Mouse (Mus musculus): ENCODE measurements around the gene Usp47.
"Not testable (repeated sequence)": the region's sequence is repeated elsewhere in the genome, so short reads cannot be mapped to it uniquely, and the experiment has no call there.

The Usp47 gene

DNA sequence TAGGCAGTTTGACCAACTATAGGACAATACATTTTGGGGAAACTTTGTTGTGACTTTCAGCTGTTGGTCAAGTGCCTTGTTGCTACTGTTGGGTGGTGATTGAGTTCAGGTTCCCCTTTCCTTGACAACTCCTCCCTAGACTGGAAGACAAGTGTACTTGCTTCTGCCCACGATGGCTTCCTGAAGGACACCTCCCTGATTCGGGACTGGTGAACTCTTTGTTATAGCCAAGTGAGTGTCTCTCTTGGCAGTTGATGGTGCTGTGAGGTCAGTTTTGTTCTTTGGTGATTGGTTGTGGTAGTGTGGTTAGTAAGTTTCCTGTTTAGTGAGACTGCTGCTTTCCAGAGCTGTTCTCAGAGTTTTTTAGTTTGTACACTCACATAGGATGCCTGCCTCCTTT, 19.5 kb downstream of the Usp47 start:
- DNase-seq, result no peak

DNA sequence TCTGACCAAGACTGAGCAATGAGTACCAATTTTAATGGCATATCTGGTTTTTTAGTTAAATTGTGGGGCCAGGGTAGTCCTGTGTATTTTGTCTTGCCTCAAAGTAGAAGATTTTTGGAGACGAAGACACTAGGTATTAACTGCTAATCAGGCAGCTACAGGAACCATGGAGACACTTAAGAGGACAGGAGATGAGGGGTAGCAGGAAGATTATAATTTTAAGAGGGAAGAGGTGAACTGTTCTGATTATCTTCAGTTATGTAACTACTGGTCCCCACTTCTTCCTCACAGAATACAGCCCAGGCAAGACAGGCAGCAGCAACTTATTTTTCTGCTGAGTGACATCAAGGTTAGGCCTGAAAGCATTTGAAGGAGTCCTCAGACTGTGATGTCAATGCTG, 21.9 kb downstream of the Usp47 start:
- DNase-seq, result no peak

DNA sequence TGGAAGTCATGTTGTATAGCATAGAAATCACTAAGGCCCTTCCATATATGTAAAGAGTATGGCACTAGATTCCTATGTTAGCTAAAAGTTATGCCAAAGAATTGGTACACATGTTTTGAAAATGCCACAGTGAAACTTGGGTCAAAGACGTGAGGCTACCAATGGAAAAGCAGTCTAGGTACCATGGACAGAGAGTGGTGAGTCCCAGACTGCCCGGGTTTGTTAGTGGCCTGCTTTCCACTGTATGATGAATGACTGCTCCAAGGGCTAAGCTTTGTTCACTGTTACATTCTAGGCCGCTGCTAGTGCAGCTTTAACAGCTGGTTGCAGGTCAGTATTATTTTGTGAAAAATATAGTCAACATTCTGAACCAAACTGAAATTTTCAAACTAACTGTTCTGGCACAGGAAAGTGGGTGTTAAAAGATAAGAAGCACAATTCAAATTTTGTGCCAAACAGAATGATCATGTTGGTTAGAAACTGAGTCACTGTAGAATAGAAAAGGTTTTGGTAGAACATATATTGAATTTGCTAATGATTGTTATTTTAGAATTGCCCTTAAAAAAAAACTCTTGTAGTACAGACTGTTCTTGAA, 22.6 kb downstream of the Usp47 start:
- no peak for DNase-seq

DNA sequence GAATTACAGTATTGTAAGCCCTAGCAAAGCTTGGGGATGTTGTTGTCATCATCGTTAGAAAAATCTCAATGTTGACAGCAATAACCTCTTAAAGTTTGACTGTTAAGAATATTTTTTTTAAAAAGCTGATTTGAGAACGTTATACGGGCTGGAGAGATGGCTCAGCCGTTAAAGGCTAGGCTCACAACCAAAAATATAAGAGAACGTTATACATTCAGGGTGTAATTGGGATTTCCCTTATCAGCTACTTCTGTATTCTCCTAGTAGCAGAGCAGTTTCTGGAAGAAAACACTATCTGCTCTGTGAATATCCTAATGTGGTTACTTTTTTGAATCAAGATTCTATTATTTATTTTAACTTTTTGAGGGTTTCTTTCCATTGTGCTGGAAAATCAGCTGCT, 25.3 kb downstream of the Usp47 start:
- no peak for DNase-seq

DNA sequence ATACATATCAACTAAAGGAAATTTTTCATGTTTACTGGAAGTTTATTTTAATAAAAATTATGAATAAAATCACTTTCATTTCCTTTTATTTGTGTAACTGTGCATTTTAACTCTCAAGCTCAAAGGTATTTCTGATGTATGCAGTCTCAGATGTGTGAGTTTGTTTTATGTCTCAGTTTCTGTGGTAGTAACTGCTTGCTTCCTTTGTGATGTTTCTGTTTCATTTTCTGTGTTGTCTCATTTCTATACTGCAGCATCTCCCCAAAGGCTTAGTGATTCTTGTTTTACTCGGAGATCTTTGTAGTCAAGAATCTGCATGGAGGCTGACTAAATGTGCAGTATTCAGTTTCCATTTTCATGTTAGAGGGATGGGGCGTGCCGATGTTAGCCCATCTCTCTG, 30.4 kb downstream of the Usp47 start:
- no peak for DNase-seq

DNA sequence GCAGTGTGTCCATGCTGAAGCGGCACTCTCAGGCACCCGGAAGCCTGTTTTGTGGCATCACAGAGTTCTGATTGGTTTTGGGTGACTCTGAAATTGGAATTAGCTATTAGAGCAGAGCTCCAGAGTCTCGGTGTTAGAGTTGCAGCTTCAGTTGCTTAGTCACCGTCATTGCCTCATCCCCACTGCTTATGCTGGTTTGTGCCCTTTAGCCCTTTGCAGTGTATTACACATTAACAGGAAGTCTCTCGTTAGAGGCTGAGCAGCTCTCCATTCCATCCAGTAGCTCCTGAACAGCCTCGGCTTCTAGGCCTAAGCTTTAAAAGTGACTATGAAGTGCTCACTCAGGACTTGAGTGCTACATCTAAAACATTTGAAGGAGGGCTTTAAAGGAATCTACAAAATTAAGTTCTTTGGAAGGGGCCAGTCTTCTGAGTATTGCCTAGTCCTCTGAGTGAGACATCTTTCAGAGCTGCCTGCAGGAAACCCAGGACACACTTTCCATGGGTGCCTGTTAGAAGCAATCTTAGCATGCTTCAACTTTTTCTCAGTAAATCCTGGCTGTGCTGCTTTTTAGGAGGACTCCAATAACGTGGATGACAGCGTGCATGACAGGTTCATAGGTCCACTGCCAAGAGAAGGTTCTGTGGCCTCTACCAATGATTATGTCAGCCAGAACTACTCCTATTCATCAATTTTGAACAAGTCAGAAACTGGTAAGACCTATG, 32.8 kb downstream of the Usp47 start:
- DNase-seq, result no peak

DNA sequence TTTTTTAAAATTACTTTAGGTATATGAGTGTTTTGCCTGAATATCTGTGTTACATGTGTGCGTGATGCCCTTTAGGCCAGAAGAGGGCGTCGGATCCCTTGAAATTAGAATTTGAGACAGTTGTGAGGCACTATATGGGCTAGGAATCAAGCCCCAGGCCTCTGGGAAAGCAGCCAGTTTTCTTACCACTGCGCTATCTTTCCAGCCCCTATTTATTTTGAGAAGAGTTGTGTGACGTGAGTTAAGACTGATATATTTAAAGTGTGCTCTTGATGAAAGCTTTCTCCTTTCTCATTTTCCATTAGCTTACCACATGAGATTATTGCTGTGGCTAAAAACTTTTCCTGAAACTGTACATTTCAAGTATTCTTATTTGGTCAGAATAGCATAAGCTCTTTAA, 51.6 kb downstream of the Usp47 start:
- DNase-seq, result no peak

DNA sequence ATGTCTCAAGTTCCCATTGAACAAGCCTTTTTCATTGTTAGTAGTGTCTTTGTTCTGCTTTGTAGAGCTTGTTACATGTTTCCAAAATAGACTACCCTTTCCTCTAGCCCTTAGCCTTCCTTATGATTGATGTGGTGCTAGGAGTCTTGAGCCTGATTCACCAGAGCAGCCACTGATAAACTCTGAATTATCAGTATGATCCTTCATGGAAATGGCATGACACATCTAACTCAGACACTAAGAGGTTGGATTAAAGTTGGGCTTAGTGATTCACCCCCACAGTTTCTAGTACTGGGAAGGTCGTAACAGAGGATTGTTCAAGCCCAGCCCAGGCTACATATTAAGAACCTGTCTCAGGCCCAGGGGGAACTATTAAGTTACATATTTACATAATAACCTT, 59.3 kb downstream of the Usp47 start:
- DNase-seq, result no peak

DNA sequence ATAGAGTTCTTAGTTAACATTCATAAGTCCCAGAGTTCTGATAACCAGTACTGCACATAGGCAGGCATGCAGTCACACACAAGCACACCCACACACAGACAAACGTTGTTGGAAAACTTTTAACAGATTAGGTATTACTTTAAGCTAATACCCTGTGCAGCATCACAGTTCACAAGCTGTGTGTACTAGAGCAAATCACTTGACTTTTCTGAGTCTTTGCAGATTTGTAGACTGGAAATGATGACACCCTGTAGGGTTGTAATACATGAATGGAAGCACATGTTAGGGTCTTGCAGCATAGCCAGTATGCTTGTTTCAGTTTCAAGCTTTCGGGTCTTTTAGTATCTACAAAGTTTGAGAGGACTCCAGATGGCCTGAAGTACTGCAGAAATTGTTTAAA, 60.9 kb downstream of the Usp47 start:
- no peak for DNase-seq

DNA sequence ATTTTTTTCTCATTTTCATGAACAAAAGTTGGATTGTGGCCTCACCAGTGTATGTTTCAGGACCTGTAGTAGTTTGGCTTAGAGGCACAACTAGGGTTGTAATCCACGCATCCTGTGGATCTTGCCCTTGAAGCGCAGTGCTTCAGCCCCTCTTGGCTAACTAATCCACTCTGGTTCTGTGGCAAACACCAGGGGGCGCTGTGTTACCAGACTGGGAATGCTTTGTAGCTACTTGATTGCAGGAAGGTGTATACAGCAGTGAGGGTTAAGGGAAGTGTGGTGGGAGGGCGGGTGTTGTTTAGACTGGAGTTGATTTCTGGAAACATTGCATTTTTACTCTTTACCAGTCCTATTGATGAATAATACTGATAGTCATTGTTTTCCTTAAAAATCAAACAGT, 61.8 kb downstream of the Usp47 start:
- DNase-seq, result peak; percentile 77 to 80

DNA sequence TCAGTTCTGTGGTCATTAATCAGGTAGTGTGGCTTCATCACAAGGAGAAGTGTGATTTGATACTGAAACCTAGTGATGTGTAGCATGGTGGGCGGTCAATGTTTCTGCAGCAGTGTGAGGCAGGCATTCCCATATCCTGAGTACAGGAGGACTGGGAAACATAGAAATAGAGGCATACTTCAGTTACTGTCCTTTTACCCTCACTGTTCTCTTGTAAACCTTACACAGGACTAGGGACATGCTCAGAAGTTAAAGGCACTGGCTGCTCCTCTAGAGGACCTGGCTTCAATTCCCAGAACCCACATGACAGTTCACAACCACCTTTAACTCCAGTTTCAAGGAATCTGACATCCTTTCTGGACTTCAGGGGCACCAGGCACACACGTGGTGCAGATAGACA, 62.9 kb downstream of the Usp47 start:
- DNase-seq, result no peak

DNA sequence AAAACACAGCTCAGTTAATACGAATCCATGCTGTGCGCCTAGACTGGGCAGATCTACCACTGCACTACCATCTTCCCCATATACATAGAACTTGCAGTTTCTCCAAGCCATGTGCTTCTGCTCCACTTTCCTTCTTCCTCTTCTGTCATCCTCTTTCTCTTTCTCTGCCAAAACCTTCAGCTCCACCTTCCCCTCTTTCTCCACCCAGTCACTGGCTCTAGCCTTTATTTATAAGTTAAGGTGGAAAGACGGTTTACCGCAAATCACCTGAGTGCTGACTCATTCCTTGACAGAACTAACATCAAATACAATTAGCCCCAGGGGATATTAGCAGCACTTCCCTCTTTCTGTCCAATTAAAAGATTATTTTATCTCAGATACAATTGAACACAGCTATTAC, 71.6 kb downstream of the Usp47 start:
- not testable (repeated sequence) for DNase-seq

DNA sequence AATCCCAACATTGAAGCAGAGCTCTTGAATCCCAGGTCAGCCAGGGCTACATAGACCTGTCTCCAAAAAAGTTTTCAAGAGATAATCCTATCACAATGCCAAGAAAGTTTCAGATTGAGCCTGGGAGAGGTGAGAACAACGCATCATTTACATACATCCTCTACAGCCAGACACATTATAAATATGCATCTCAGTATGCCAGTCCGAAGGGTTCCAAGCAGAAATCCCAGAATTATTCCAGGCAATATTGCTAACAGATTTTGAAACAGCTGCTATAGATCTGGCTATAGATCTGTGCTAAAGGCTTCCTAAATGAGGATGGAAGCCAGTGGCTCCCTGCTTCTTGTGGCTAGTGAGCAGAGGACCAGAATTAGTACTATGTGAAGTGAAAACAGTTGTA, 77.6 kb downstream of the Usp47 start:
- DNase-seq, result no peak

DNA sequence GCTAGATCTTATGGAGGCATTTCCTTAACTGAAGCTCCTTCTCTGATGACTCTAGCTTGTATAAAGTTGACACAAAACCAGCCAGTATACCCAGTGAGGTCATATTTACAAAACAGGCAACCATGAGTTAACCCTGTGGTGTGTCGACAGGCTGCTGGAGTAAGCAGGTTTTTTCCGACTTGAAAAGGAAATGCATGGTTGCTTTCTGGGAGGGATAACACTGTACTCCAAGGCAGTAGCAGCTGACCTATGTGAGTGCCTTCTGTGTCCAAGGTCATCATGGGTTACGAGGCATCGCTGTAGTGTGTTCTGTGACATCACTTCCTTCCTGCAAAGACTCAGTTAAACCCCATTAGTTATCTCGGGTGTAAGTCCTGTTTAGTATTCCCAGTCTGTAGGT, 79.6 kb downstream of the Usp47 start:
- no peak for DNase-seq

DNA sequence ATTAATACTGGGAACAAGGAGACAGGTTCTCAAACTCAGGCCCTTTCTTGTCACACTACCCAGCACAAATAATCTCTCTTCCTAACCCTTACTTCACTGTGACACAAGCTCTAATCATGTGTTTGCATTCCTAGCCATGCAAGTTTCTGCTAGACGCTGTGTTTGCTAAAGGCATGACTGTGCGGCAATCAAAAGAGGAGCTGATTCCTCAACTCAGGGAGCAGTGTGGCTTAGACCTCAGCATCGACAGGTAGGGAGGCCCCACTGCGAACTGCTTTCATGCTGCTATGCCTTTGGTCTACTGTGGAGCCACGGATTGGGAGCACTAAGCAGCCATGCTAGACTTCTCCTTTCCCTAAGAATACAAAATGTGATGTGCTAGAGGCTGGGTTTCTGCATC, 80.5 kb downstream of the Usp47 start:
- no peak for DNase-seq

DNA sequence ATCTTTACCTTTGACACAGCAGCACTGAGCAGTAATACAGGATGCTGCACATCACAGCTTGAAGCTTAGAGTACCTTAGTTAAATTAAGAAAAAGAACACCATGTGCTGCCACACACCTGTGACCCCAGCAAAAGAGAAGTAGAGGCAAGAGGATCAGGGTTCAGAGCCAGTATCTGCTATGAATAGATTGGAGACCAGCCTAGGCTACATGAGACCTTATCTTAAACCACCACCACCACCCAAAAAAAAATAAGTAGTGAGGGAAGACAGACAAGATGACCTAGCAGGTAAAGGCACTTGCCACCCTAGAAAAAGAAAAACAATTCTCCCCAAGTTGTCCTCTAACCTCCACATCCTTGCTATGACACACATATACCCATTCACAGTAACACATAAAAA, 85.5 kb downstream of the Usp47 start:
- DNase-seq, result no peak

DNA sequence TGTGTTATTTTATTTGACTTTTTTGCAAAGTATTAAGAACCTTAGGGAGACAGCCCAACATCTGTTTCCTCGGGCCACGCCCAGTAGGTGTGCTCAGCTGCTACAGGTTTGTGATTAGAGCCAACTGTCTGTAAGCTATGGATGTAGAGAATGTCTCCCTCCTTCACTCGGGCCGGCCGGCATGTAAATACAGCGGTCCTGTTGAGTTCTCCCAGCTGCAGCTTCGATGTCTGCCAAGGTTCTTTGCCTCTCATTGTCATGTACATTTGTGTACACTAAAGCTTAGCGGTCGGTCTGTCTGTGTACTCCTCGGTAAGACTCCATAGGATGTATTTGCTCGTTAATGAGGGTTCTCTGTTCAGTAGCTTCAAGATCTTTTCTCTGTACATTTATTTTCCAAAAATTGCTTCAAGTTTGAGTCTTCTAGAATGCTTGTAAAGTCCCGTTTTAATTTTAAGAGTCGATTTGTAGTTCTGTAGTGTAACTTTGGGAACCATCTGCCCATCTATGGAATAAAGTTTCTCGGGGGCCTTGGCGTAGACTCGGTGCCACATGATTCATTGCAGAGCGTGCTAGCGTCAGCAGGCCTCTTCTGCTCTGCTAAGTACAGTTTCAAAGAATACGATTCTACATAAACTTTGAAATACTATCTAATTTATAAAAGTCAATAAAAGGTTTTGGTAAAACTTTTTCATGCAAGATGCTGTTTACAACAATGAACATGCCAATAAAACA, 87.5 kb downstream of the Usp47 start:
- DNase-seq, result no peak

DNA sequence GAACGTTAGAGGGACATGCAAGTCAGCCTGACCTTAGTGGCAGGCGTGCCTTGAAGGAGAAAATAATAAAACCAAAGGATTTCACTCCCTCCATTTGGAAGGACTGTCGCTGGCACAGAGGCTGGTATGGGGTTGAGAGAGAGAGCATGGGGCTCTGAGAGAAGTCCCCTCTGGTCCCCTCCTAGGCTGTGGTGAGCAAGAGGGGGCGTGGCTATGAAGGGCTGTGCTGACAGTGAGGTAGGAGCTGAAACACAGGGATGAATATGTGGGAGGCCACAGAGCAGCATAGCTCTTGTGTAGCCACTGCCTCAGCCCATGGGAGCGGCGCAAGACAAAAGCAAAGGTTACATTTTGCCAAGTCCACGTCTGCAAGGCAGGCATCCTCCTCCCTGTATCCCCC, 94.2 kb downstream of the Usp47 start:
- DNase-seq, result no peak

DNA sequence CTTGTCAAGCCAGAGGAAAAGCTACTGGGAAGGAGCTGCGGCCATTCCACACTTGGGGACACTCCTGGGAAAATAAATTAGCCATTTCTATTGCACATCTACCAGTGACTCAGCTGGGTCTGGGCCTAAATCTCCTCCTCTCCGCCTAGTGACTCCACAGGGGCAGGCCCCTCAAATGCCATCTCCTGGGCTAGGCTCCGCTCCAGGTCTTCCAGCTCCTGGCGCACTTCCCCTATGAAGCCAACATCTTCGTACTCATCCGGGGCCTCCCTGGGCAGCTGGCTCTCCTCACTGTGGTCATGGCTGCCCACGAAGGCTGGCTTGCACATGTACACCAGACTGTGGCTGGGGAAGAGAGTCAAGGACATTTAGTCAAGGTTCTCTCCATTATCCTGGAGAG, 94.8 kb downstream of the Usp47 start:
- no peak for DNase-seq

DNA sequence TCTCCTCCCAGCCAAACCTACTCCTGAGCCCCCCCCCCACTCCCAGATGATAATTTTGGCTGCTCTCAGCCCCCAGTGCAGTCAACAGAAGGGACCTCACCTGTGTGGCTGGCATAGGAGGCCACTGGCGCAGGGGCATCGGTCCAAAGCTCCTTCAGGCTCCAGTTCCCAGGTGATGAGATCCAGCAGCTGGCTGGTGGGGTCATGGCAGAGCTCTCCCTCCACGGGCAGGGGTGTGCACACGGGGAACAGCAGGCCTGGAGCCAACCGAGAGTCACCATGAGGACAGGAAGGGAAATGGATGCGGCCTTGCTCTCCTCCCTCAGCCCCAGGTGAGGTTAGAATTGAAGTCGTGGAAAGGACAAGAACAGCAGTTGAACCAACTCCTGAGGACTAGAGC, 95.9 kb downstream of the Usp47 start:
- no peak for DNase-seq

DNA sequence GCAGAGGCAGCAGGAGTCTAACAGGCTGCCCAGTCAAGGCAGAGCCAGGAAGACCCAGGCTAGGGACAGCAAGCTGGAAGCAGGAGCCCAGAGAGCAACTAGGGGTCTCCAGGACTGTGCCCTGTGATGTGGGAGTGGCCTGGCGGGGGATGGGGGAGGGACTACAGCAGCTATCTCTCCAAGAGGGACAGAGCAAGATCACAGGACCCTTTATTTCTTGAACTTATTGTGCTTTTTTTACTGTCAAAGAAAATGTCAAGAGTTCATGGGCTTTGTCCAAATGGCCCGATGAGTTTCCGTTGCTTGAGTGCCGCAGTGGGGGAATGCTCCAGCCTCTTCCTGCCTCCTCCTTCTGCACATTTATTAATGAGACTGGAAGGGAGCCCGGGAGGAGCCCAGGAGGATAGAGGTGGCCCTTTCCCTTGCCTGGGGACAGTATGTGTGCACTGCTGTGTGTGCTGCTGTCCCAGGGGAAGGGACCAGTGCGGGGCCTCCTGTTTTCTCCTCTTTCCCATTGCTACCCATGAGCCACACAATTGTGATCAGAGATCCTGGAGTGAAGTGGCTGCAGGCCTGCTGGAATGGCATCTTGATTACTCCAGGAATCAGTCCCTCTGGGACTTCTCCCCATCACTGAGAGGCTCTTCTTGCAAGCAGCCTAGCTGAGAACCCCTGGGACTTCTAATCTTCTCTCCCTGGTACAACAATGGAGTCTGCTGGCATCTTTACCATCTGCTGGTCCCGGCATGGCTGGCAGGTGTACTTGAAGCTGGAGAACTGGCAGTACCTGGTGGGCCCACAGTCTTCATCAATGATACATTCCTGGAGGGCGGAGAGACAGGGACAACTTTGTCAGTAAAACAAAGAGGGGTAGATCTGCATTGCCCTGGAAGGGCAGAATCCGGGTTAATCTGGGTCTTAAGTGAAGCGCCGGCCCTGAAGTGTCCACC, 97.8 kb downstream of the Usp47 start:
- DNase-seq, result no peak

DNA sequence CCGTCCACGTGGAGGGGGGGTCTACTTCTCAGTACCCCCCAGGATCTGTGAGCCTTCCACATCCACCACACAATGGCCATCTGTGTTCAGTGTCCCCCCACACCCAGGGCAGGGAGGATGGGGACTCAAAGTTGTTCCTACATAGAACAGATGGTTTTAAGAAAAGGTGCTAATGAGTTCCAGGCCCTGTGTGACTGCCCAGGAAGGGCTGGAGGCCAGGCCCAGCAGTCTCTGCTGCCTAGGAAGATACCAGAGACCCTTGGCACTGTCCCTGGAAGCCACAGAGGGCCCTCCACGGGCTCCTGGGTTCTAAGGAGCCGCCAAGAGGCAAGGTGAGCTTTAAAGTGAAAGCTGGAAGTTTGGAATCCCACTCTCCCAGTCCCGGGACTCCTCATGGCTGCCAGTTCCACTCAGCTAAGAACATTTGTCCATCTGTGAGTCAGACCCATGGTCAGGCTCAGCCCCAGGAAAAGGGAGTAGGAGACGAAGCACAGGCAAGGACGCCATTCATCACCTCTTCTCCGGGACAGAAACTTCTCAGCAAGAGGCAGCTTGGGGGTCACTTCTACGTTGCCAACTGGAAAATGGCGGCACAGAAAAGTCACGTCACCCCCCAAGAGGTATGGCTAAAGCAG, 98.7 kb downstream of the Usp47 start:
- no peak for DNase-seq

DNA sequence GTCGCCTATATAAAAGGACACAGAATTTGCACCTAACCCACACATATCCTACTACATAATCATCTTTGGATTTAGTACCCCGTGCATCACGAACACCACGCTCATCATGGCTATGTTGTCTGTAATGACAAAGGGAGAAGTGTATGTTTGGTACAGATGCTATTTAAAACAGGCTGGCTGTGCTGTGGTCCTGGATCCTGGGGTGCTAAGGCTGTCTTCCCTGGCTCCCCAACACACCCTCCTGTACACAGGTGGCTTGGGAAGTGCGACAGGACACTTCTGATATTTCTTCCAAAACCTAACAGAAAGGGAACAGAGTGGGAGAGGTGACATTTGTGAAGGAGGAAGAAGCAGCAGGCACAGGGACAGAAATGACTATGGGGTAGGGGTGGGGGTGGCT, 100.3 kb downstream of the Usp47 start:
- DNase-seq, result no peak
